Mouse (Mus musculus): ENCODE data around the gene Arl15. TPM values are rescaled to one million over a fixed set of nuclear protein-coding genes. Genes with fewer than 3 reads are reported as not detected.
"Not testable (repeated sequence)": the region's sequence is repeated elsewhere in the genome, so short reads cannot be mapped to it uniquely, and the experiment has no call there.

The Arl15 gene
- polyA plus RNA-seq, 1 experiment from 2014 or later: 6.7 TPM

- ATAC-seq: no peak
- no peaks in the 10 kb centered on the region for H3K27me3 ChIP-seq (replicated peaks)
- no peak overlapping the region for H3K9ac ChIP-seq
- 76% methylated on average over 10 of the region's 10 CpGs for WGBS
- H3K4me3 ChIP-seq (replicated peaks): no peak overlapping the region
- no peaks in the 10 kb centered on the region for H3K9me3 ChIP-seq
- H3K36me3 ChIP-seq: no peaks in the 10 kb centered on the region
- no peak overlapping the region for H3K4me2 ChIP-seq (replicated peaks)
- no peak overlapping the region for H3K27ac ChIP-seq
- H3K4me1 ChIP-seq (replicated peaks): no peaks in the 10 kb centered on the region
Measured at GRCm38 (mm10) chr13:113775244-113776140, 18.8 kb upstream of the Arl15 start.

- WGBS: 78% methylated on average over 5 of the region's 5 CpGs
- Histone ChIP-seq H3K27ac (no peak overlapping the region), H3K27me3 (replicated peaks) (no peaks in the 10 kb centered on the region), H3K4me1 (replicated peaks) (no peaks in the 10 kb centered on the region), H3K9ac (no peak overlapping the region), H3K36me3 (no peaks in the 10 kb centered on the region), H3K4me3 (replicated peaks) (no peak overlapping the region), H3K4me2 (replicated peaks) (no peak overlapping the region), H3K9me3 (no peaks in the 10 kb centered on the region)
- ATAC-seq: no peak
Measured at GRCm38 (mm10) chr13:113785803-113786202, 8.5 kb upstream of the Arl15 start.

DNA sequence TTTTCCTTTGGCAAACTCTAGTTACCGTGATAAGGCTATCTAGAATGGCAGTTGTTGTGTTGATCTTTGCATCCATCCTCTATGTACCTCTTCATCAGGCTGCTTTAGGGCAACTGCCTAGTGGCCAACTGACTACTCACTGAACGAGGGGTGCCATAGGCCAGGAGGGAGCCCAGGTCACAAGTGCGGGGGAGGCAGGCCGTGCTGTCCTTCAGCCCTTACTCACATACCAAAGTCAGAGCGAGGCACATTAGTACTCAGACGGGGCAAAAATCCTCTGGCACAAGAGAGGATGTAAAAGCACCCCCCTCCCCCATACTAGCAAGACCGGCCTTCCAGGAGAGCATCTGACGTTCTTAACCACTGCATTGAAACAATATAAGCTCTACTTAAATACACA is 7.2 kb upstream of the Arl15 start:
- H3K9ac ChIP-seq: no peak overlapping the region
- ATAC-seq: no peak
- H3K4me1 ChIP-seq (replicated peaks): no peaks in the 10 kb centered on the region
- H3K27me3 ChIP-seq (replicated peaks): no peaks in the 10 kb centered on the region
- H3K9me3 ChIP-seq: no peaks in the 10 kb centered on the region
- H3K27ac ChIP-seq: no peak overlapping the region
- H3K4me2 ChIP-seq (replicated peaks): no peak overlapping the region
- WGBS: 55% methylated on average over 8 of the region's 8 CpGs
- no peaks in the 10 kb centered on the region for H3K36me3 ChIP-seq
- H3K4me3 ChIP-seq (replicated peaks): no peak overlapping the region

DNA sequence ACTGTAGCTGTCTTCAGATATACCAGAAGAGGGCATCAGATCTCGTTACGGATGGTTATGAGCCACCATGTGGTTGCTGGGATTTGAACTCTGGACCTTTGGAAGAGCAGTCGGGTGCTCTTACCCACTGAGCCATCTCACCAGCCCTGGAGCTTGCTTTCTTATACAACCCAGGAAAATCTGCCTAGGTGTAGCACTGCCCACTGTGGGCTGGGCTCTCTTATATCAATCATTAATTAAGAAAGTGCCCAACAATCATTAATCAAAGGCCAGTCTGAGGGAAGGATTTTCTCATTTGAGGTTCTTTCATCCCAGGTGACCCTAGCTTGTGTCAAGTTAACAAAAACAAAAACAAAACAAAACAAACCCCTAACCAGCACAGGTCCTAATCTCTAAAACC is 4.3 kb upstream of the Arl15 start:
- not testable (repeated sequence) for H3K27ac ChIP-seq; H3K36me3 ChIP-seq; H3K4me2 ChIP-seq (replicated peaks); H3K4me3 ChIP-seq (replicated peaks); ATAC-seq; H3K9me3 ChIP-seq; H3K27me3 ChIP-seq (replicated peaks); H3K4me1 ChIP-seq (replicated peaks); H3K9ac ChIP-seq
- WGBS: 90% methylated on average over 3 of the region's 3 CpGs

DNA sequence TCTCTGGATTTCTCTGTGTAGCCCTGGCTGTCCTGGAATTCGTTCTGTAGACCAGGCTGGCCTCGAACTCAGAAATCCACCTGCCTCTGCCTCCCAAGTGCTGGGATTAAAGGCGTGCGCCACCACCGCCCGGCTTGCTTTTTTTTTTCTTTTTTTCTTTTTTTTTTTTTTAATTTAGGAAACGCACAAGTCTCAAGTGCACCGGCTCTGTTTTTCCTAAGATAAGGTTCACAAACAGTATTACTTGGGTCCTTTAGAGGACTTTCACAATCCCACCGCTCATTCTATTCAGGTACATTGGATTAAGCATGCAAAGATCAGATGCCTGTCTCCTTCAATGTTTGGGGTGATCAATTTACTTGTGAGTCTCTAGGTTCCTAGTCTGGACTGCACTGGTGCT is 668 bp upstream of the Arl15 start:
- H3K27me3 ChIP-seq (replicated peaks): no peaks in the 10 kb centered on the region
- peak overlapping the region; percentile 71 for H3K4me3 ChIP-seq (replicated peaks)
- WGBS: 70% methylated on average over 9 of the region's 9 CpGs
- peak overlapping the region; percentile 89 for H3K9ac ChIP-seq
- no peaks in the 10 kb centered on the region for H3K9me3 ChIP-seq
- H3K36me3 ChIP-seq: no peaks in the 10 kb centered on the region
- peak overlapping the region; percentile 84 for H3K4me2 ChIP-seq (replicated peaks)
- peak overlapping the region; percentile 90 for H3K27ac ChIP-seq
- peaks cover 11% of the 10 kb centered on the region; the same call in 1 of the 2 replicates for H3K4me1 ChIP-seq (replicated peaks)
- no peak for ATAC-seq

DNA sequence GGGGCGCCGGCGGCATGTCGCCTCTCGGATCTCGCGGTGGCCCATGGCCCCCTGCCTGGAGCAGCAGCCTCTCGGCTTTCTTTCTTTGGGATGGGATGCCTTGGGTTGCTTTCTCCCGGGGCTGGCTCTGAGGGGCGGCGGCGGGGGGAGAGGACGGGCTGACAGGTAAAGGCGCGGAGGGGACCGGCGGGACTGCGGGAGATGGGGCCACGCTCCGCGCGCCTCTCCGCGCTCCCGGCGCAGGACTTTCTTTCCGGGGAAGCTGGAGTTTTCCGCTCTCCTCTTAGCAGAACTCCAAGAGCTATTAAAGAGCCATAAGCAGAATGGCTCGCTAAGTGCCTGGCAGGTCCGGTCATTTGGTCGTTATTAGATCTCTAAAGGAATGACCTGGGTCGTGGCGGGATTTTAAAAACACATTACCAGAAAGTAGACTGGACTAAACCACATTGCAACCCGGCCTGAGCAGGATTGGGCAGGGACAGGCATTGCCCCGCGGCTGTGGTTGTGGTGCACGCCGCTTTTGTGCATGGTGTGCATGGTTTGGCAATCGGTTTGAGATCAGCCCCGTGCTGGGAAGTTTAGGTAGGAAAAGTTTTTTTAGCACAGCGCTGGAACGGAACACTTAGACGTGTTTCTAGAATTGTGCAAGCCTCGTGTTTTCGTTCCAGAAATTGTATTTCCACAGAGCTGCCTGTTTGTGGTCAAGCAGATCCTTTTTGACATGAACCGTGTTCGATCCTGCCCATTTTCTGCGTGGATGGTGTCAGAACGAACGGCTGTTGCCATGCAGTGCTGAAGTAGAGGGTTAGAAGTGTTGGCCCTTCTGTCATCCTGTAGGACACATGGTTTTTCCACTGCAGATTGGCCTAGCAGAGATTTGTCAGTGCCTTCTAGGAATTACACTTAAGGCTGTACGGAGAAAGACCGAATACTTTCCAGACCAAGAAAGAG is 675 bp downstream of the Arl15 start:
- ATAC-seq: peak; percentile 71
- Histone ChIP-seq H3K4me2 (replicated peaks) (peak overlapping the region; percentile 70), H3K9ac (peak overlapping the region; percentile 74), H3K4me1 (replicated peaks) (peaks cover 11% of the 10 kb centered on the region; the same call in 1 of the 2 replicates), H3K9me3 (no peaks in the 10 kb centered on the region), H3K36me3 (no peaks in the 10 kb centered on the region), H3K4me3 (replicated peaks) (peak overlapping the region; percentile 71), H3K27ac (peak overlapping the region; percentile 89), H3K27me3 (replicated peaks) (no peaks in the 10 kb centered on the region)
- WGBS: 1% methylated on average over 51 of the region's 52 CpGs

DNA sequence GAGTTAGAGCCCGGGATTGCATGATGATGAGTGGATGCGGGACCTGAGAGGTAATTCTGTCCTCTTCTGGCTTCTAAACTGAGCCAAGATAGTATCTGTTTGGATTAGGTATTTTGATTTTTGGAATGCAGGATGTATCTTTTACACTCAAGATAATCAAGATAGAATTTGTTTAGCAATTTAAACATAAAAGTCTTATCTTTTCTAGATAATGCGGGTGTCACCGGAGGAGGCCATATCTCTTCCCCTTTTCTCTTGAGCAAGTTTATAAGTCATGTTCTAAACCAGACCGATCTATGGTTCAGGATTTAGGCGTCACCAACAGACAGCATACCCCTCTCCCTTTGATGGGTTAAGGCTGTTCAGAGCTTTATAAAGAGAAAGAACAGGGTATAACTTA is 3.1 kb downstream of the Arl15 start:
- H3K4me2 ChIP-seq (replicated peaks): no peak overlapping the region
- no peaks in the 10 kb centered on the region for H3K36me3 ChIP-seq
- WGBS: 79% methylated on average over 6 of the region's 6 CpGs
- H3K27ac ChIP-seq: no peak overlapping the region
- no peaks in the 10 kb centered on the region for H3K9me3 ChIP-seq
- ATAC-seq: no peak
- peaks cover 11% of the 10 kb centered on the region; the same call in 1 of the 2 replicates for H3K4me1 ChIP-seq (replicated peaks)
- H3K9ac ChIP-seq: no peak overlapping the region
- no peaks in the 10 kb centered on the region for H3K27me3 ChIP-seq (replicated peaks)
- H3K4me3 ChIP-seq (replicated peaks): no peak overlapping the region

DNA sequence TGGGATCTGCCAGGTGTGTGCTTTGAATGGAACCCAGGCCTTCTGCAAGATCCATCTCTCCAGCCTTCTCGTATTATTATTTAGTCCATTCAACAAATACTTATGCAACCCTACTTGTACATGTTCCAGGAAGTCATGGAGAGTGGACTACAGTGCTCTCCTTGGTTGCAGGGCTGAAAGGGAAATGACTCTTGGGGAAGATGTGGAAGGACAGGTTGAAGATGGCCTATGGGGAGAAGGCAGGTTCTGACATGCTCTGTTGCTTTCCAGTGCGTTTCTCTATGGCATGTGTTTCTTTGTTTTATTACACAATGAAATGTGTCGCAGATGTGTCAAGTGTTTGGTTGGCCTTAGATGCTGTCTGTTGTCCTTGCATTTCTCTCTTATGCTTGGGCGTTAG is 5.1 kb downstream of the Arl15 start:
- H3K4me3 ChIP-seq (replicated peaks): no peak overlapping the region
- ATAC-seq: no peak
- no peaks in the 10 kb centered on the region for H3K36me3 ChIP-seq
- no peak overlapping the region for H3K4me2 ChIP-seq (replicated peaks)
- no peaks in the 10 kb centered on the region for H3K27me3 ChIP-seq (replicated peaks)
- 91% methylated on average over 4 of the region's 4 CpGs for WGBS
- H3K9me3 ChIP-seq: no peaks in the 10 kb centered on the region
- H3K27ac ChIP-seq: no peak overlapping the region
- H3K4me1 ChIP-seq (replicated peaks): peaks cover 8% of the 10 kb centered on the region; the same call in 1 of the 2 replicates
- no peak overlapping the region for H3K9ac ChIP-seq

DNA sequence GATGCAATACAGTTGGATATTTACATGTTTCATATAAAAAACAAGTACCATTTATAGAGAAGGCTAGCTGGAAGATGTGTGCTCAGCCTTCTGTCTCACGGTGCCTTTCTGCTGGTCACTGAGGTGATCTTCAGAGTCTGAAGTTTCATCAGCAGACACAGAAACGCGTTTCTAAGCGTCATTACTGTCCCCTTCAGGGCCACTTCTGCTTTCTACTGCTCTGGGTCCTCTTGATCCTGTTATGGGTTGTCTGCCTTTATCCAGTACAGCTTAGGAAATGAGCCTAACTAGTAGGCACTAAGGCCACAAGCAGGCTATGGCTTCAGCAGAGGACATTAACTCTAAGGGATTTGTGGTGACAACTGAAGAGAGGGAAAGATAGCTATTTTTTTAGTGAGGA is 5.9 kb downstream of the Arl15 start:
- Histone ChIP-seq H3K4me3 (replicated peaks) (no peak overlapping the region), H3K27ac (no peak overlapping the region), H3K4me1 (replicated peaks) (peaks cover 8% of the 10 kb centered on the region; the same call in 1 of the 2 replicates), H3K9me3 (no peaks in the 10 kb centered on the region), H3K36me3 (no peaks in the 10 kb centered on the region), H3K4me2 (replicated peaks) (no peak overlapping the region), H3K27me3 (replicated peaks) (no peaks in the 10 kb centered on the region), H3K9ac (no peak overlapping the region)
- no peak for ATAC-seq
- WGBS: 94% methylated on average over 4 of the region's 4 CpGs

- WGBS: 89% methylated on average over 9 of the region's 9 CpGs
- H3K4me1 ChIP-seq (replicated peaks): 0 out of 2 replicates have a peak, but pooled peaks cover 3% of the 10 kb centered on the region
- no peaks in the 10 kb centered on the region for H3K9me3 ChIP-seq
- no peak for ATAC-seq
- no peaks in the 10 kb centered on the region for H3K36me3 ChIP-seq
- H3K27me3 ChIP-seq (replicated peaks): no peaks in the 10 kb centered on the region
- H3K27ac ChIP-seq: no peak overlapping the region
- H3K9ac ChIP-seq: no peak overlapping the region
- no peak overlapping the region for H3K4me3 ChIP-seq (replicated peaks)
- no peak overlapping the region for H3K4me2 ChIP-seq (replicated peaks)
Measured at GRCm38 (mm10) chr13:113802571-113802970, 8.3 kb downstream of the Arl15 start.

GRCm38 (mm10) chr13:113811141-113811540 is 16.8 kb downstream of the Arl15 start:
- no peak for ATAC-seq
- Histone ChIP-seq H3K4me3 (replicated peaks) (no peak overlapping the region), H3K9me3 (no peaks in the 10 kb centered on the region), H3K36me3 (no peaks in the 10 kb centered on the region), H3K4me1 (replicated peaks) (peaks cover 9% of the 10 kb centered on the region; the same call in 1 of the 2 replicates), H3K27me3 (replicated peaks) (no peaks in the 10 kb centered on the region), H3K9ac (no peak overlapping the region), H3K4me2 (replicated peaks) (no peak overlapping the region), H3K27ac (no peak overlapping the region)
- WGBS: 93% methylated on average over 2 of the region's 2 CpGs

DNA sequence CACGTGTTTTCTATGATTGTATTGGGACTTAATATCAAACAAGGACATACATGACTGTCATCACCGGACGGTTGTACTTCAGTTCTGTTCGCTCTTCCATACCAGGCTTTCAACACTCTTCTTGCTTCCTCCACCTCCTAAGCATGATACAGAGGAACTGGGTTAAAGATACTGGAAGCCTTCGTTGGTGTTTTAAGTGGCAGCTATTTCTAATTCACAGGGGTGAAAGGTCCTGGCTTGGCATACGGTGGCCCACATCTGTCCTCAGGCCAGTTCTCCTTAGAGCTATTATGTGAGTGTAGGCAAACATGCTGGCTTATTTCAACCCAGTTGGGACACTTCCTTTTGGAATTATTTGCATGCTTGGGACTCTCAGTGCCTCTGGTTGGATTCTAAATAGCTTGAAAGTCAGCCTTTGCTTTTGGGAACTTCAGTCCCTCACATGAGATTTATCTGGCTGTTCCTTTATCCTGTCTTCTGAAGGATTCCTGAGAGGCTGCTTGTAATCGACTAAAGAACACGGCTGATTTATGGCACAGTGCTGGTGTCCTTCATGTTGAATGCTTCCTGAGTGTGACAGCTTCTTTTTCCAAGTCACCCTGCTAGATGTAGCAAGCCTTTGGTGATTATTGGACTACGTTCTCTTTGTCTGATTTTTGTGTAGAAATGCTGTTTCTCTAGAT is 17.7 kb downstream of the Arl15 start:
- no peaks in the 10 kb centered on the region for H3K36me3 ChIP-seq
- H3K9ac ChIP-seq: no peak overlapping the region
- 52% methylated on average over 9 of the region's 9 CpGs for WGBS
- no peak overlapping the region for H3K4me3 ChIP-seq (replicated peaks)
- ATAC-seq: no peak
- H3K4me1 ChIP-seq (replicated peaks): peaks cover 10% of the 10 kb centered on the region; the same call in 1 of the 2 replicates
- H3K27me3 ChIP-seq (replicated peaks): no peaks in the 10 kb centered on the region
- 0 out of 2 replicates have a peak overlapping the region, but pooled peaks have one; percentile 9 for H3K27ac ChIP-seq
- no peaks in the 10 kb centered on the region for H3K9me3 ChIP-seq
- no peak overlapping the region for H3K4me2 ChIP-seq (replicated peaks)

Data from intestine, embryonic 15.5 days (tissue).